Mouse (Mus musculus): ENCODE results near the gene Necab2.

Gene Necab2

GRCm38 (mm10) chr8:119452919-119453318 lies 6.4 kb downstream of the Necab2 start:
- no peak for DNase-seq (ENCODE audit: low spot score)

- DNase-seq (ENCODE audit: low spot score): no peak
These were observed 9.5 kb downstream of the Necab2 start for GRCm38 (mm10) chr8:119456045-119456444.

GRCm38 (mm10) chr8:119459724-119460123 lies 13.2 kb downstream of the Necab2 start:
- no peak for DNase-seq (ENCODE audit: low spot score)

GRCm38 (mm10) chr8:119461356-119461755 lies 14.8 kb downstream of the Necab2 start:
- no peak for DNase-seq (ENCODE audit: low spot score)

GRCm38 (mm10) chr8:119463709-119464108 lies 17.2 kb downstream of the Necab2 start:
- DNase-seq (ENCODE audit: low spot score): no peak

GRCm38 (mm10) chr8:119466105-119466504 lies 19.6 kb downstream of the Necab2 start:
- DNase-seq (ENCODE audit: low spot score): no peak

- DNase-seq (ENCODE audit: low spot score): no peak
These were observed 20.3 kb downstream of the Necab2 start for GRCm38 (mm10) chr8:119466794-119467193.

GRCm38 (mm10) chr8:119468091-119468490 lies 21.6 kb downstream of the Necab2 start:
- DNase-seq (ENCODE audit: low spot score): no peak

GRCm38 (mm10) chr8:119478684-119479083 lies 32.2 kb downstream of the Necab2 start:
- no peak for DNase-seq (ENCODE audit: low spot score)

GRCm38 (mm10) chr8:119484145-119484896 lies 37.8 kb downstream of the Necab2 start:
- no peak for DNase-seq (ENCODE audit: low spot score)

GRCm38 (mm10) chr8:119487093-119487492 lies 40.6 kb downstream of the Necab2 start:
- no peak for DNase-seq (ENCODE audit: low spot score)

- no peak for DNase-seq (ENCODE audit: low spot score)
These were observed 50.3 kb downstream of the Necab2 start for GRCm38 (mm10) chr8:119496848-119497247.

GRCm38 (mm10) chr8:119499836-119500235 lies 53.3 kb downstream of the Necab2 start:
- no peak for DNase-seq (ENCODE audit: low spot score)

- no peak for DNase-seq (ENCODE audit: low spot score)
These were observed 55.1 kb downstream of the Necab2 start, which contains the start of gene Slc38a8 for GRCm38 (mm10) chr8:119501598-119501997. Gene Slc38a8, minus strand, starts transcription at chr8:119501698.

- DNase-seq (ENCODE audit: low spot score): no peak
These were observed 55.6 kb downstream of the Necab2 start for GRCm38 (mm10) chr8:119502111-119502510.

GRCm38 (mm10) chr8:119503191-119503767 lies 56.8 kb downstream of the Necab2 start:
- no peak for DNase-seq (ENCODE audit: low spot score)

- DNase-seq (ENCODE audit: low spot score): no peak
These were observed 59.0 kb downstream of the Necab2 start for GRCm38 (mm10) chr8:119505488-119505887.

- DNase-seq (ENCODE audit: low spot score): no peak
These were observed 59.6 kb downstream of the Necab2 start for GRCm38 (mm10) chr8:119506106-119506505.

- DNase-seq (ENCODE audit: low spot score): no peak
These were observed 64.0 kb downstream of the Necab2 start for GRCm38 (mm10) chr8:119510471-119510870.

- no peak for DNase-seq (ENCODE audit: low spot score)
These were observed 65.2 kb downstream of the Necab2 start for GRCm38 (mm10) chr8:119511722-119512121.

GRCm38 (mm10) chr8:119513405-119513804 lies 66.9 kb downstream of the Necab2 start:
- no peak for DNase-seq (ENCODE audit: low spot score)

GRCm38 (mm10) chr8:119514940-119515339 lies 68.4 kb downstream of the Necab2 start:
- DNase-seq (ENCODE audit: low spot score): no peak

- DNase-seq (ENCODE audit: low spot score): no peak
These were observed 69.2 kb downstream of the Necab2 start for GRCm38 (mm10) chr8:119515767-119516166.

- no peak for DNase-seq (ENCODE audit: low spot score)
These were observed 70.2 kb downstream of the Necab2 start for GRCm38 (mm10) chr8:119516674-119517073.
